Mouse (Mus musculus) bone marrow macrophage, adult 2 months (primary cell): Measurements from ENCODE around the gene Rbm42.

Experiments used
- CTCF ChIP-seq: IDR thresholded peaks from 2 replicates; pipeline ENCODE4 v1.5.1; 2012; ENCODE audit warnings: low read depth, mild to moderate bottlenecking, low read length, moderate library complexity
- POLR2A ChIP-seq: IDR thresholded peaks from 2 replicates; pipeline ENCODE4 v1.6.1; 2012; ENCODE audit warnings: mild to moderate bottlenecking, low read depth, low read length, borderline replicate concordance

DNA sequence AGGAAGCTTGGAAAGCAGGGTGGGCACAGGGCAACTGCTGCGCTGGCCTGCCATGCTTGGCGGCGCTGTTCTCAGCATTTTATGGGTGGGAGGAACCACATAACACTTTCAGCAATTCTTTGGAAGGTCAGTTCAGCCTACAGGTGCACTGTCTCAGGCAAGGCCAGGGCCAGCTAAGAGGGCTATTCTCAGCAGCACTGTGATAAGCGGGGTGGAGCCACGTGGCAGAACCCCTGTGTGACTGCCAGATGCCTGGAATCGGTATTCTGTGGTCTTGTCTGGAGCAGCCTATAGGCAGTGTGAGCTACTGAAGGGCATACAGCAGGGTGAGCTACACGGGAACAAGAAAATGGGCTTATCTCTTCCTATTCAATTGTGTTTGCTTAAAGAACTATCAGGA lies 40.1 kb downstream of the Rbm42 start:
- TF ChIP-seq POLR2A: no peak
- no peak for TF ChIP-seq CTCF
